Mouse (Mus musculus) thymus, adult 2 months (tissue): ENCODE measurements around the gene Ap5m1.

ENCODE experiments used
- CTCF ChIP-seq: fragments of 200-500 bp; IDR thresholded peaks from 2 replicates; pipeline ENCODE4 v1.5.1; 2012; ENCODE audit warnings: mild to moderate bottlenecking, control low read depth, low read length, moderate library complexity, borderline replicate concordance; ENCODE audit not compliant: control insufficient read depth, poor library complexity, insufficient read depth; ENCODE audit errors: extremely low read depth
- POLR2A ChIP-seq: fragments of 200-500 bp; IDR thresholded peaks from 2 replicates; pipeline ENCODE4 v1.6.1; 2012; ENCODE audit warnings: mild to moderate bottlenecking, low read length, control low read depth, moderate library complexity; ENCODE audit not compliant: control insufficient read depth, poor library complexity, insufficient read depth; ENCODE audit errors: extremely low read depth

DNA sequence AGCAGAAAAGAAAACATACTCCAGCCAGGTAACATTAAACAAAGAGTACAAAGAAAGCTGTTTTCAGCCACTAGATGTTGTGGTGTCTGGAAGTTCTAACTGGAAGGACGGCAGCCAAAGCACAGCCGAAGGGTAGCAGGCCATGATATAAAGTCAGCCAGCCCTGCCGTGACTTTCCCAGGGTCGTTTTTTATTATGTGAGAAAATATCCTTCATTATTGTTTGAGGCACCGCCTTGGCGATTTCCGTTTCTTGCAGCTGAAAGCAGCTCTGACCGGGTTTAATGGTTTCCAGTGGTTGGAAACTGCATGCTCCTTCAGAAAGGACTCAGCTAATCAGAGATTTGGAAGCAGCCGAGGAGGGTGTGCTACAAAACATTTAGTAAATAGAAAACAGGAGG, 55.8 kb downstream of the Ap5m1 start:
- no peak for TF ChIP-seq CTCF
- TF ChIP-seq POLR2A = no peak
